Mouse (Mus musculus) left cerebral cortex, postnatal 4 days (tissue): ENCODE data around the gene Crabp1. TPM values are rescaled to one million over a fixed set of nuclear protein-coding genes. Genes with fewer than 3 reads are reported as not detected.
A peak's percentile ranks its signal among the peaks of the same experiment; 100 is the strongest.

ENCODE experiments used
- DNase-seq: peaks from one replicate; pipeline ENCODE4 v3.0.0-alpha.2; 2022
- intact Hi-C: fragments of 180-260 bp; cut with DNase I; formaldehyde crosslinking; loops from one replicate; pipeline ENCODE4 v1.15.1; 2025
- total RNA-seq, 2 experiments: library from RNA; stranded (reverse); gene quantifications; 2 replicates each; pipeline ENCODE4 v1.2.3; 2021

The Crabp1 gene
- 10 to 100 TPM; 14.1 to 20.7 TPM for total RNA-seq

DNA sequence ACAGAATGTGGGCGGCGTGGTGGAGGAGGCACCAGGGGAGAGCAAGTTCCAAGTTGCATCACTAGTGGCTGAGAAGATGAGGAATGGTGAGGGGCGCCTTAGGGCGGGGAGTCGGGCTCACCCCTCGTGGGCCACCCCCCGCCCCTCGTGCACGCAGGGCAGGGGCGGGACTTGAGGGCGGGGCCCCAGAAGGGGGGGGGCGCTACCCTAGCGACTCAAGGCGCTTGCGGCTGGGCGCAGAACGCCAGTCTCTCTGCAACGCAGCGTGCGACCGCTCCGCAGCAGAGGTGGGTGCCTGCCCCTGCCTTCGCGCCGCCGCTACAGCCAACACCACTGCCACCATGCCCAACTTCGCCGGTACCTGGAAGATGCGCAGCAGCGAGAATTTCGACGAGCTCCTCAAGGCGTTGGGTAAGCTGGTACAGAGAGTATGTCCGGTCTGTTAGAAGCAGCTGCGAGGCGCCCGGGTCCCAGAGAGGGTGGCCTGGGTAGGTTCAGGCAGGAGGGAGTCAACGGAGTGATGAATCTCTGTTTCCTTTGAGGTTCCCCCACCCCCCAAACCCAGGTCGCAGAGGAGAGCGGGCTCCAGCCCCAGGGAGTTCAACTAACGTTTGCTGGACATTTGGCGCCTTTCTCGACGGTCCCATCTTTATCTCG is at the start of gene Crabp1:
Gene Crabp1 (plus strand): TSS at position 188 of the 657 bp plus-strand sequence.
- no peak for DNase-seq
- intact Hi-C loops: no loop called here

DNA sequence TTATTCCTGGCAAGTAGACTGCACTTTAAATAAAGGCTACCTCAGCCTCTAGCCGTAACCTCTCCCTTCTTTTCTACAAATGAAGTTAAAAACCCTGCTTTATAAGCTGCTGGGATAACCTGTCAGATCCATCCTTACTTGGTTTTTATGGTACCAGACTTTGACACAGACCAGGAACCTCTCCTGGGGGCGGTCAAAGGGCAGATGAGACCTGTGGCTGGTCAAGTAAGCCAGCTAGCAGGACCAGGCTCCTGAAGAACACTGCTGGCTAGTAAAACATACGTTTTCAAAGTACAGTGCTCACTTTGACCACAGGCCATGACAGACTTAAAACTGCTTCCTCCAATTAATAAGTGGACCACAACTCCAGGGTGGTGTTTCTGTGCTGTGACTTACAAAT is 48.8 kb upstream of the Crabp1 start:
- intact Hi-C loops: no loop called here
- DNase-seq: no peak

DNA sequence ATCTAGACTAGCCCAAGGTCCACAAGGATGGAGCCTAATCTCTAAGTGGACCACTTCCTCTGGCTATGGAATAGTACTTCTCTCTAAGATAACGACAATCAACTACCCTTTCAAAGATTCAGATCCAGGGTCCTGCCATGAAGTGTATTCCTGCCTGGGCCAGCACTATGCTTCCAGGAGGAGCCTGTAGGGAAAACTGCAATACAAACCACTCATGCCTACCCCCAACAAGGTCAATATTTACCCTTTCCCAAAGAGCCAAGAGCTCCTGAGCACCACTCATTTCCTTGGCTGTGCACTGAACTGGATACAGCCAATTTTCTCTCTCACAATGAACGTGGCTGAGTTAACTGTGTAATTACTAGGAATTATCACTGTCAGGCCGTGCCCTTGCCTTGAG is 47.0 kb upstream of the Crabp1 start:
- intact Hi-C loops: no loop called here
- no peak for DNase-seq

DNA sequence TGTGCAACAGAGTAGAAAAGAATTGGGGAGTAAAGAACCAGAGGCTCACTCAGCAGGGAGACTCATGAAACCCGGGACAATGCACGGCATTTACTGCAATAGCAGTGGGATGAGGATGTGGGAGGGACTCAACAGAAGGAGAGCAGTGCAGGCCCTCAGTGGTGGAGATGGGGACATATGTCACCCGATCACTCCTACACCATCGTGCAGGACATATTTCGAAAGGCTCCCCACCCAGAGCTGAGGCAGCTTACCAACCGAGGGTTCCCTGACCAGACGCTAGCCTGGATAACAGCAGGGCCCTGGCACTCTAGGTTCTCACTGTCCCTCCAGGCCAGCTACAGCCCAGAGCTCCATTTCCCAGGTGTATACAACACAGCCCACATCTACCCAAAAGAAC is 42.4 kb upstream of the Crabp1 start:
- intact Hi-C loops: no loop called here
- DNase-seq: no peak

DNA sequence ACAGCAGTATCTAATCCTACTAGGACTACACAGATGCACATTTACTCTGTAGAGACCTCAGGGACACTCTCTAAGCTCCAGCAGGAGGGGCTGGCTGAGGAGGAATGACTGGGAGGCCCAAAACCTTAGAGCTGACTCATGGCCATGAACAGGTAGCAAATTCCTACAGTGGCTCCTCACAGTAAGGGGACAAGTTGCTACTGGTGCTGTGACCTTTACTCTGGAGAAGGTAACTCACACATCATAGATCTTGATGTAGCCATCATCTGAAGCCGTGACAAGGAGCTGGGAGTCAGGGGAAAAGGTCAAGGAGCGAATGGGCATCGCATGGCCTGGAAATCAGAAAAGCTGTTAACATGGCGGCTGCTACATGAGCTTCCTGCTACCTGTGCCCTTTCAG is 42.0 kb upstream of the Crabp1 start:
- no peak for DNase-seq
- intact Hi-C loops: no loop called here

DNA sequence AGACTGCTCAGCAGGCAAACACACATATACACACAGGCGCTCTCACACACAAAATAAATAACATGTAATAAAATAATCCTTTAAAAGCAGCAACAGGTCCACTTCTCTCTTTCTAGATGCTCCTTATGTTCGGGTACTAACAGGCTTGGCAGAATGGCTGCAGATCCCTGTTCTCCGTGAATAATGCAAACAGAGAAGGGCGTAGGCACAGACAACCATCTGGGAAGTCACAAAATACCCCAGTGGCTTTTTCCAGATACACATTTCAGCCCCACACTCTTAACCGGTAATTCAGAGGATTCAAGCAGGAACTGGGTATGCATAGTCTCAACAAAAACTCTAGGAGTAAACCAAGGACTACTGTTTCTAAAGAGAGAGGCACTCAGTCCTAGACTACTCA is 38.2 kb upstream of the Crabp1 start:
- intact Hi-C loops: no loop called here
- DNase-seq: no peak

DNA sequence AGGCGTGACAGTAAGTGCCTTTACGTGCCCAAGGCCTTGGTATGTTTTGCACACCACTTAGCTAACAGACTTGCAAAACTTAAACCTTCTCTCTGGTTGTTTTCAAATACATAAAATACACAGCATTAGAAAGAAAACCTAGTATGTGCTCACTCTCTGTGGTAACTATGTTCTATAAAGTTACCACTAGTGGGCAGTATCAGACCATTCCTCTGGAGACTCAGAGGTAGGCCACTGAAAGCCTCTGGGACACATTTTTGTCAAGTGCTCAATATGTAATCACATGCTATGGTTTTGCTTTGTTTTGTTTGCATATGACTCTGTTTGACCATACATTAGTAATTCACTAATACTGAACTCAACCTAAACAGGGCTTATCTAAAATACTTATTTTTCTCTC is 32.4 kb upstream of the Crabp1 start:
- no peak for DNase-seq
- intact Hi-C loops: loop anchor here (10.0 kb wide), 2 partner anchors 163 to 373 kb away; no protein-coding TSS in a partner anchor

DNA sequence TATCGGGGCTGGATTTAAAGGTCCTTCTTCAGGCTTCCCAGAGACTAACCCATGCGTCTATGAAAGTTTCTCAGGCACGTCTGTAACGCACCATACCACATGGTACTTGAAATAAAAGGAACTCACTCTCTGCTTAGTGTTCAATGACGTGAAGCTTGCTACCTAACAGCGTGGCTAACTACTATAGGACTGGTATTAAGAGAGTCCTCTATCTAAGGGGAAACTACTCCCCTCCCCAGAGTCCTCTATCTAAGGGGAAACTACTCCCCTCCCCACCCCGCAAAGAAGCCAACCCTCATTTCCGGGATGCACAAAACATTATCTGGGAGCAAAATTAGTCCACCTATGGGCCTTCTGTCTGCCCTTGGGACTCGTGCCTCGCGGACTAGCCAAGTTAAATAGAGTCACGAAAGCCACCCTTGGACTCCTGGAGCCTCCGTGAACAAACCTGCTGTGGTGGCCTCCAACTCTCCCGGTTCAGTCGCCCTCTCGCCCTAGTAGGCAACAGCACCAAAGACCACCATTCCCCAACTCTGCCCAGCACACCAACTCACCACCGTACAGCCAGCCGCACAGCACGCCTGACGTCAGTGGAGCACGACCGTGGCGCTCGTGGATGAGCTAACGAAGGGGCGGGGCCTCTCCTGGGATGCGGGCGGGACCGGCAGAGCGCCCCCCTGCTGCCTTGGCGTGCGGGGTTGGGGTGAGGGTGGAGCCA is 30.5 kb upstream of the Crabp1 start, which contains the start of gene Wdr61:
Gene Wdr61 (minus strand): TSS at position 599 of the 718 bp plus-strand sequence.
- peak; percentile 99 for DNase-seq
- intact Hi-C loops: loop anchor here (10.0 kb wide), 2 partner anchors 161 to 371 kb away; no protein-coding TSS in a partner anchor

DNA sequence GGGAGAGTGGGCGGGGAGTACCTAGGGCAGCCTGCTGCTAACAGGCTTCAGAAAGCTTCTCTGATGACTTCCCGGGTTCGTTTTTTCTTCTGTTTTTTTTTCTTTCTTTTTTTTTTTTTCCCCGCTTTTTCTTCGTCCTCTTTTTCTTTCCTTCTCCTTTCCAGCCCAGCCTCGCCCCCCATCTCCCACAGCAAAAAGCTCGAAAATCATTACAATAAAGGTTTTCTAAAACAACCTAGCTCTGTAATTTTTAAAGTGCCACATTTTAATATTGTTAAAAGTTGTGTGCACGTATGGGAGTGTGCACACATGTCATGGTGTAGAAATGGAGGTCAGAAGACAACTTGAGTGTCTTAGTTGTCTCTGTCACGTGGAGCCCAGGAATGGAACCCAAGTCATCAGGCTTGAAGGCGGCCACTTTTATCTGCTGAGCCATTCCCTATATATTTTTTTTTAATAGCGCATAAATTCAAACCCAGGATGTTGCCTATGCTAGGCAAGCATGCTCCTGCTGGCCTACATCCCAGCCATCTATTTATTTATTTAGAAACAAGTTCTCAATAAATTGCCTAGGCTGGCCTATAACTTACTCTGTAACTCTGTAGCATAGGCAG is 29.8 kb upstream of the Crabp1 start:
- intact Hi-C loops: loop anchor here (10.0 kb wide), 2 partner anchors 160 to 370 kb away; no protein-coding TSS in a partner anchor
- no peak for DNase-seq

DNA sequence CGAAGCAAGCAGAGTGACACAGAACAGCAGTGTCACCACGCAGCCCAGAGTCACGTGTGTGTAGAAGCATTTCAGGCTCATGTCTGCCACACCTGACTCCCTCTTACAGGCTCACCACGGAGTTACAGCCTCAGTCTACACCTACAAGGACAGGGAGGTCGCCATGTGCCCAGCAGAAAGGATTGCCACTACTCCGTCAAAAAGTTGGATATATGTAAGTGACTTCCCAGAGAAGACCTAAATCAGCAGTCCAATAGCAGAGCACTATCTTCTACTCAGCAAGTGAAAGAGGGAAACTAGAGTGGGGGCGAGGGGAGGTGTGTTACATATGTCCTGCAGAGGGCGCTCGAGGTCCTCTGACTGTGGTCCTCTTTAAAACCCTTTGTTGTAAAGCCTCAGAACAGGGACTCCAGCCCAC is 28.3 kb upstream of the Crabp1 start:
- intact Hi-C loops: loop anchor here (2.0 to 10.0 kb wide), 3 partner anchors 85 to 369 kb away; no protein-coding TSS in a partner anchor

DNA sequence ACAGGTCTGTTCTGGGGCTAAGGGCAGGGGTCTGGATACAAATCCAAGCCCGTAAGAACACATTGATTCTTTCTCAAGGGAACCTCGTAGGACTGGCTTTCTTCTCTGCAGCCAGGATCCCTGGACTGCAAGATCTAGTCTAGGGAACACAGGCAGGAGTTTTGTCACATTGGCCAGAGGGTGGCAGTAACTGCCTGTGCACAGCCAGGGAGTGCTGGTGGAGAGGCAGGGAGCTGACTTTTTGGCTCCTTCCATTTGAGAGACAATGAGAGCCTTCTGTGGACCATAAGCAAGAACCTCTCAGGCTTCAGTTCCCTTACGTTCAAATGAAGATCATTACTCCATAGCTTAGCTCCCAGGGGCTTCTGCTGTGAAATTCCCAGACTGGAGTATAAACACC is 26.2 kb upstream of the Crabp1 start:
- DNase-seq: peak; percentile 70
- intact Hi-C loops: loop anchor here (10.0 kb wide), 2 partner anchors 156 to 366 kb away; no protein-coding TSS in a partner anchor

More for the DNA sequence above, 28.3 kb upstream of the Crabp1 start:
- DNase-seq: peak; percentile 62

DNA sequence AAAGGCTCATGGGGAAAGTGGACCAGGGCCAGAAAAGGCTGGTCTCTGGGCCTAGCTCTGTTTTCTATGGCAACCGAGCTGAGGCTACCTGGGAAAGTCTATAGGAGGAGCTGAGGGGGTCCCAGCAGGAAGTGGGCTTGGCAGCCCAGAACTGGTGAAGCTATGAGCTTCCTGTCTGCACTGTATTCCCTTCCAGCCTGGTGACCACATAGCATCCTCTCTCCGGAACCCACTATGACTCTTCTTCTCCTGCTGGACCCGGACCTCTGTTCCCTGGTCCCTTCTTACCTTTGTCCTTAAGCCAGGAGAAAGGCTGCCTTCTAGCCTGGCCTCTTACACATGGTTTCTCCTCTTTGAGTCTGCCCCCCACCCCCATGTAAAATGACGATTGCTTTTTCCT is 20.7 kb upstream of the Crabp1 start:
- intact Hi-C loops: no loop called here
- DNase-seq: no peak

DNA sequence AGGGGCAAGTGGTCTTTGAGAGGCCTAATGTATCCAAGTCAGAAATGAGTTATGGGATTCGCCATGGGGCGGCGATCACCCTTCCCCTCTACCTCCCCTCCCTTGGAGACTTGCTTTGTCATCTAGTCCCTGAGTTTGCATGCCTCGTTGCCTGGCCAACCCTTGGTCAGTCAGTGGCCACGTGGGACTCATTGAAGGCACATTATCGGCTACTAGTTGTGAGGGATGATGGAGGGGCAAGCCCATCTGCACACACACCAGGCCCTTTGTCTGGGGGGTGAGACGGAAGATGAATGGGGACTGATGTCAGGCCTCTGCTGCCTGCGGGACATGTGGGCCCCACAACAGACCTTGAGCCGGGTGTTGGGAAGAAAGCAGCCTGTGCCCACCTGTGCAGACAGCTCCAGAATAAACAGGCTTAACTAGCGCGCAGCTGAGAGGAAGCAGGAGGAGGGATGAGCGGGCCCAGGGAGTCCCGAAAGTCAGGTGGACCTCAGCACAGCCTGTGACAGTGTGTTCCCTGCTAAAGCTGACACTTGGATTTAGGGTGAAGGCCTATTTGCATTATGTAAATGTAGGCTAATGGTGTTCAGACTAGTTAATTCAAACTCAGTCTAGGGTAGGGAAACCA is 18.7 kb upstream of the Crabp1 start:
- intact Hi-C loops: no loop called here

DNA sequence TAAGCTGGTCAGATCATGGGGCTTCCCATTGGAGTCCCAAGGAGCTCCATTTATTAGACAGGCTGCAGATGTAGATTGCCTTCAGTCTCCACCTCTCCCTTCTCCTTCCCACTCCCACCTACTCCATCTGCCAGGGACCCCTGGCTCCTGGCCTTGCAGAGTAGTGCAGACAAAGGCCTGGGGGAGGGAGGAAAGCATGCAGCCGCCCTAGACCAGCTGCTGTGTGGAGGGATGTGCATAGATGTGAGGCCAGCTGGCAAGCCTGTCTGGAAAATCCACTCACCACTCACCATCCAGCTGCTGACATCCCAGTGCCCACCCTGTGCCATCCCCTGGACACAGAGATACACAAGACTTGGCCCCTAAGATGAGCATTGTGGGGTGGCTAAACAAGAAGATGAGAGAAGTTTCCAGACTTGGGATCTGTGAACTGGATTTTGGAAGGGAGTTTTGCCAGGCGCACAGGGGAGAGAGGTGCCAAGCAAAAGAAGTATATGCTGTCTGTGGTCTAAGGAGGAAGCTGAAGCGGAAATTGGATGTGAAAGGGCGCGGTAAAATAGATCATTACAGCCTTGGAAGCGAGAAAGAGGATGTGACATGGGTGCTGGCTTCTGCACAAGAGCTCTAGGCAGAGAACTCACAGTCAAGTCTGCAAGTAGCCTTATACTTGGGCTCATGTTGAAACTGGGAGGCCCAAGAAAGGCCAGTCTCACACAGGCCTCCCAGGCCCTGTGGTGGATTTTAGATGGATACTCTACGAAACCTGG is 14.2 kb upstream of the Crabp1 start:
- peak; percentile 44 for DNase-seq
- intact Hi-C loops: no loop called here

More for the DNA sequence above, 18.7 kb upstream of the Crabp1 start:
- no peak for DNase-seq

DNA sequence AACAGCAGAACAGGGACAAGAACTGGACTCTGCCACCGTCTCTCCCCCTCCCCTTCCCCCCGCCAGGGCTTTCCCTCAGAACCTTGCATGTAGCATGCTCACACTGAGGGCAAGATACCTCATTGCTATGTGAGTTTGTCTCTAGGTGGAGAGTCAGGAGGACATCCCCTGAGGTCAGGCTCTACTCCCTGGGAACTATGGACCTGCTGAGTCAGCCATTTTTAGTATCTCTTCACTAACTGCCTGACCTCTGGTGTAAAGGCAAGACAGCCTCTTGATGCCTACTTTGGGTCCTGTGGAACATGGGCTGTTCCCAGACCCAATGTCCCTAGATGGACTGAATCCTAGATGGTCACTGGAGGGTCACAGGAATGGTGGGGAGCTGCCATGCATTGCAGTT is 12.9 kb upstream of the Crabp1 start:
- intact Hi-C loops: no loop called here
- DNase-seq: no peak

DNA sequence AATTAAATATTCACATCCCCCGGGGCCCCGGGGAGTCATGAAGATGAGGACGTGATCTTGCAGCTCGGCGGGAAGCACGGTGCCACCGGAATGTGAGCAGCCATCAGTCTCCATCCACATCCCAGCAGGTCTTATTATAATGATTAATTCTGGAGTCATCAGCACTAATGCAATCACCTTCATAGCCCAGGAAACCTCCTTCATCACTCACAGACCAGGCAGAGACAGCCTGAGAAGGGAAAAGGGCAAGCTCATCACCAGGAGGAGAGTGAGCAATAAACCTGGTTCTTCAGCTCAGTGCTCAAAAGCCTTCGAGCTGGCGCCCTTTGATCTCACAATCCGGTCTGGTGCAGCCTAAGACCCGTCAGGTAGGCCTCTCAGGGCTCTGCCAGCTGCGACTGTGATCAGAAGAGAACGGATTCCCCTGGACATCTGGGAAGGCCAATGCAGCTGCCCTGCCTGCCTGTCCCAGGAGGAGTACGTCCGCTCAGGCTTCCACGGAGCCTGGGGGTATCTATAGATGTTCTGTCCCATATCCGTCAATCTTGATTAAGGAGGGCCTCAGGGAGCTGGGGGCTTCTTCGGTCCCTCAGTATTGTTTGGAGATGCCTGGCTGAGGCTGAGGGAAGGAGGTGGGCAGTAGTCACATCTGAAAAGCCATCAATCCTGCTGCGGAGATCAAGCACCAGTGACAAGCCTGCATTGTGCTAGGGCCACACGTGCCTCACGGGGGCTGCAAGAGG is 12.2 kb upstream of the Crabp1 start:
- intact Hi-C loops: no loop called here

DNA sequence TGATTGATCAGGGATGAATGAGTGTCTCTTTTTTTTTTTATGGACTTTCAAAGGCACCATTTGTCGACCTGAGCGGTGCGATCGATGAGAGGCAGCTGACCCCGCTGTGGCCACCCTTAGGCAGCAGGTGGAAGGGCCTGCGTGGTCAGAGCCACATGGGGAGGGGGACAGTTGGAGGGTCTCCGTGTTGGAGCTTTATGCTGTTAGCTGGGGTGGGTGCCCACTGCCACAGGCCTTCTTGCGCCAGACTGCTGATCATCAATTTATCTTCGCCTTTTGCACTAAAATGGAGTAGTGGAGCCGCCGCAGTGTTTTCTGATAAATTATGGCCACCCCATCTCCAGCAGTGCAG is 11.6 kb upstream of the Crabp1 start:
- no peak for DNase-seq
- intact Hi-C loops: no loop called here

More for the DNA sequence above, 12.2 kb upstream of the Crabp1 start:
- DNase-seq: no peak

DNA sequence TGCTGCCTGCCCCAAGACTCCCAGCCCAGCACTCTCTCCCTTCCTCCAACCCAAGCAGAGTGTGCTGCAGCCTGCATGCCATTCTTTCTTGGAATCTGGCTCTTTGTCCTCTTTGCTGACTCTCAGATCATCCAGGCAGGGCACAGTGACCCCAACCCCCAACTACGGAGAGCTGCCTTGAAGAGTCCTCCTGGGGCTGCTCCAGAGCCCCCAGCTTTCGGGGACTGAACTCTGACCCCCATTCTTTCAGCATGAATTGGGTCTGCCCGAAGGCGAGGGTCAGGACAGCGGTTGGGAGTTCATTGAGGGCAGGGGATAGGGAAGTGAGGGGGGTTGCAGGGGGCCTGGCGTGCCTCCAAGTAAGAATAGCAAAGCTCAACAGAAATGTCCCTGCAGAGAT is 5.0 kb upstream of the Crabp1 start:
- no peak for DNase-seq
- intact Hi-C loops: no loop called here

DNA sequence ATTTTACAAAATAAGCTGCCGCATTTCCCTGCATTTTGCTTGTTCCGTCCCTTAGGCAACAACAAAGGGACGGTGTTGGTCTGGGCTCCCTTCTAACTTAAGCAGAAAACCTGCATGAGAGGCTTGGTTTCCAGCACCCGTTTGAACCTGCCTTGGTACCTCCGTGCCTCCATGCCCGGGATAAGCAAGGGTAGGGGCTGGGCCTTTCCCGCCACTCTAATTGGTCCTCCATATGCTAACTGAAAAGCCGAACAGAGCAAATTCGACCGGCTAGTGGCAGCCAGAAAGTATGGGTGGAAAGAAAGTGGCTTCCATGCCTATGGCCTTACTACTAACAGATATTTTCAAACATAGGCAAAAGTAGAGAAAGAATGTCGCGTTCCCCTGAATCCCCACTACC is 457 bp upstream of the Crabp1 start:
- intact Hi-C loops: no loop called here
- DNase-seq: no peak
